Mouse (Mus musculus): ENCODE results near the gene Snx9.

DNA sequence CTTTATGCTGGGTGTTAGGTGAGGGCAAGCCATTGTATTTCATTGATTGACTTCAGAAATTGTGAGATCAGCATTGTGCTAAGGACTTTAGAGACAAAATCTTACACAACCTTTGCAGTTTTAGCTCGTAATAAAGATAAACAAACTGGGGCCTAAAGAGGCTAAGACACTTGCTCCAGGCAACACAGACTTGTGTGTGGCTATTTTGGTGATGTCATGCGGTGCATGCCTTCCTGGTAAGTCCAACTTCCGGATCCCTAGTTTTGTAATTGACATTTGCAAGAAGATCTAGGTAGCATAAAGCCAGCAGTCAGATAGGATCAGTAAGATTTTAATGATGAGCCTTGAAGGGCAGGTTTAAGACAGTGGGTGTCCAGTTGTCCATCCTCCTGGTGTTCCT, 101.0 kb downstream of the Snx9 start:
- TF ChIP-seq CTCF (IDR thresholded peaks at IDR 0.05; ENCODE audit: borderline replicate concordance, insufficient read depth, low read depth, low read length): no peak
- TF ChIP-seq POLR2A (IDR thresholded peaks at IDR 0.05; ENCODE audit: borderline replicate concordance, insufficient read depth, low read length): no peak
